Comparison of ENCODE assay signal across 17 mouse cellular contexts in genomic region chr6:31528339-31528738, GRCm38 (mm10).
"Had no signal": no experiment of that assay in that cellular context is flagged by ENCODE, and none has a peak within 500 bp of the region (broad histone marks: within the 10 kb centered on the region; RNA-seq: fewer than 3 reads in every experiment).

No protein-coding gene starts in this region.

- ATAC-seq: hindbrain, postnatal 0 days; intestine, embryonic 16.5 days had no signal

- H3K27me3 ChIP-seq: heart, embryonic 12.5 days; hindbrain, embryonic 13.5 days; hindbrain, embryonic 15.5 days; kidney, embryonic 15.5 days; limb, embryonic 12.5 days; liver, embryonic 13.5 days; liver, embryonic 15.5 days had no signal

- DNase-seq: gastrocnemius, postnatal 14 days; gastrocnemius, postnatal 36 days; kidney, adult 11 months had no signal

- H3K4me3 ChIP-seq: heart, embryonic 12.5 days; hindbrain, embryonic 13.5 days; hindbrain, embryonic 15.5 days; kidney, embryonic 15.5 days; layer of hippocampus, adult 2 months; left cerebral cortex, adult 2 months; limb, embryonic 10.5 days; limb, embryonic 12.5 days; liver, embryonic 13.5 days; liver, embryonic 15.5 days had no signal

- H3K4me1 ChIP-seq: kidney, embryonic 15.5 days; limb, embryonic 10.5 days; limb, embryonic 12.5 days; liver, embryonic 15.5 days had no signal

- H3K4me2 ChIP-seq: heart, embryonic 12.5 days; hindbrain, embryonic 13.5 days; hindbrain, embryonic 15.5 days; kidney, embryonic 15.5 days; limb, embryonic 12.5 days; liver, embryonic 13.5 days; liver, embryonic 15.5 days had no signal

- H3K36me3 ChIP-seq: limb, embryonic 12.5 days had no signal

- H3K27ac ChIP-seq: hindbrain, embryonic 13.5 days; hindbrain, embryonic 15.5 days; hindbrain, postnatal 0 days; kidney, embryonic 15.5 days; kidney, postnatal 0 days; layer of hippocampus, adult 2 months; left cerebral cortex, adult 2 months; limb, embryonic 10.5 days; limb, embryonic 12.5 days; liver, embryonic 13.5 days; liver, embryonic 15.5 days had no signal

- H3K9ac ChIP-seq: heart, embryonic 12.5 days; hindbrain, embryonic 13.5 days; hindbrain, embryonic 15.5 days; kidney, embryonic 15.5 days; limb, embryonic 12.5 days; liver, embryonic 13.5 days; liver, embryonic 15.5 days; liver, postnatal 0 days had no signal

- H3K9me3 ChIP-seq: heart, embryonic 12.5 days; hindbrain, embryonic 13.5 days; hindbrain, embryonic 15.5 days; kidney, embryonic 15.5 days; limb, embryonic 10.5 days; limb, embryonic 12.5 days; liver, embryonic 13.5 days; liver, embryonic 15.5 days had no signal
